Mouse (Mus musculus): ENCODE results near the gene Rhov.
A peak's percentile ranks its signal among the peaks of the same experiment; 100 is the strongest.

Rhov gene

GRCm38 (mm10) chr2:119289014-119289416 is 17.9 kb upstream of the Rhov start:
- DNase-seq (ENCODE audit: low spot score): no peak

- peak; percentile 98 for DNase-seq (ENCODE audit: low spot score)
These were observed 17.3 kb upstream of the Rhov start, which contains the start of gene Vps18 for GRCm38 (mm10) chr2:119288270-119288882. Vps18 (plus strand) TSS chr2:119288740.

DNA sequence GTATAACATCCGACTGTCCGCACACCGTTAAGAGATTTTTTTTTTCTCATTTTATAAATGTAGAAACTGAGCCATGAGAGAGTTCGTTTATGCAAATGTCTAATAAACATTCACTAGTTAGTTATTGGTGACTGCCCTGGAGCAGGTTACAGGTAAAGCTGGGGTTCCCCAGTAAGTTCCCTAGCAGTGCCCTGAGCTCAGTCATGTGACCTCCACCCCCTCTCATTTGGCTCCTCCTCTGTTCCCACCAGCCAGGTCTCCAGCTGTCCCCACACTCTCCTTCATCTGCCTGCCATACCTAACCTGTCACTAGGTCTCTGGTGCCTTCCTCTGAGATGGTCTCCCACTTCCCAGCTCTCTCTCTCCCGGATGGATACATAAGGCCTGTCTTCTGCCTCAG is 16.3 kb upstream of the Rhov start:
- DNase-seq (ENCODE audit: low spot score): no peak

- no peak for DNase-seq (ENCODE audit: low spot score)
These were observed 11.0 kb upstream of the Rhov start for GRCm38 (mm10) chr2:119281899-119282565.

GRCm38 (mm10) chr2:119277810-119278209 is 6.7 kb upstream of the Rhov start:
- DNase-seq (ENCODE audit: low spot score): no peak

GRCm38 (mm10) chr2:119276926-119277325 is 5.9 kb upstream of the Rhov start:
- DNase-seq (ENCODE audit: low spot score): no peak

DNA sequence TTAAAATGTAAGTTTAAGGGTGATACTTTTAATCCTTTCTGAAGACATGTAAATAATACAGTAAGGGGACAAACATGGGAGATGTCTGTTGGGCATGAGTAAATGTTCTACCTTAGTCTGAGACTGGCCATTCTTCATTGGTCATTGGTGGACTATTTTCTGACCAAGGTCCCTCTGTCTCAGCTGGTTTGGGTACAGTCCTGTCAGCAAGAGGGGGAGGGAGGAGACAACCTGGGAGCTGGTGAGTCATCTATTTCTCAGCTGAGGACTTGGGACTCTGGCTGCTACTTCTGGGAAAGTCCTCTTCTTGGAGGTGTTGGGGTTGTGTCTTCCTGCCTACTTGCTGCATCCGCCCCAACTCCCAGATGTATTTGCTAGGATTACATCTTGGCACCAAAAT is 3.1 kb upstream of the Rhov start:
- DNase-seq (ENCODE audit: low spot score): no peak

- no peak for DNase-seq (ENCODE audit: low spot score)
These were observed 808 bp downstream of the Rhov start for GRCm38 (mm10) chr2:119270286-119270642.

DNA sequence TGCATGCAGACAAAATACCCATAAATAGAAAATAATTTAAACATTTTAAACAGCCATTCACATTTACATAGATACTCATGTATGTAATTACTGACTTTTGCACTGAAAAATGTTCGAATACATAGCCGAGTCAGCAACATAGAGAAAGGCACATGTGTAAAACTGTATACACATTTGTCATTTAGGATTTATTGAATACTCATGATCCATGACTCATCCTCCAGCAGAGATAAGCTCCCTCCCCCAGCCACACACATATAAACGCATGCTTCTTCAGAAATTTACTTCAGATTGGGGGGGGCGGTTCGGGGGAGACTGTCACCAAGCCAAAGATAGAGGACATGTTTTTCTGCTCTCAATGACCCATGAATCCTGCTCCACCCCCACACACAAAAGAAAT is 7.3 kb downstream of the Rhov start:
- DNase-seq (ENCODE audit: low spot score): no peak

- no peak for DNase-seq (ENCODE audit: low spot score)
These were observed 8.1 kb downstream of the Rhov start for GRCm38 (mm10) chr2:119262978-119263377.

GRCm38 (mm10) chr2:119261326-119261725 is 9.7 kb downstream of the Rhov start:
- no peak for DNase-seq (ENCODE audit: low spot score)

DNA sequence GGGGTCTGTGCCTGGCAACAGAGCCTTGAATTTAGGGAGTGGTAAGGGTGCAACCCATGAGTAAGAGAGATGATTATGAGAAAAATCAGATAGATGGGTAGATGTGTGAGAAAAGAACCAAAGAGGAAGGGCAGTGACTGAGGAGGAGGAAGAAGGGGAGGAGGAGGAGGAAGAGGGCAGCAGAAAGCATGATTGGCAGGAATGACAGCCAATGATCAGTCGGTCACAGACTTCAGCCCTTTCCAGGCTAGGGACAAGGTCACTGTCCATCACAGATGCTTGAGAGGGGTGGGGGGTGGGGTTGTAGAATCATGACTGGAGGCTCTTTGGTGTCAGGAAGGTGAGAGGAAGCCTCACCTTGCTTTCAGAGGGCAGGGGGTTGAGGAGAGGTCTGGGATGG is 10.6 kb downstream of the Rhov start:
- no peak for DNase-seq (ENCODE audit: low spot score)

- no peak for DNase-seq (ENCODE audit: low spot score)
These were observed 16.1 kb downstream of the Rhov start for GRCm38 (mm10) chr2:119254976-119255375.

DNA sequence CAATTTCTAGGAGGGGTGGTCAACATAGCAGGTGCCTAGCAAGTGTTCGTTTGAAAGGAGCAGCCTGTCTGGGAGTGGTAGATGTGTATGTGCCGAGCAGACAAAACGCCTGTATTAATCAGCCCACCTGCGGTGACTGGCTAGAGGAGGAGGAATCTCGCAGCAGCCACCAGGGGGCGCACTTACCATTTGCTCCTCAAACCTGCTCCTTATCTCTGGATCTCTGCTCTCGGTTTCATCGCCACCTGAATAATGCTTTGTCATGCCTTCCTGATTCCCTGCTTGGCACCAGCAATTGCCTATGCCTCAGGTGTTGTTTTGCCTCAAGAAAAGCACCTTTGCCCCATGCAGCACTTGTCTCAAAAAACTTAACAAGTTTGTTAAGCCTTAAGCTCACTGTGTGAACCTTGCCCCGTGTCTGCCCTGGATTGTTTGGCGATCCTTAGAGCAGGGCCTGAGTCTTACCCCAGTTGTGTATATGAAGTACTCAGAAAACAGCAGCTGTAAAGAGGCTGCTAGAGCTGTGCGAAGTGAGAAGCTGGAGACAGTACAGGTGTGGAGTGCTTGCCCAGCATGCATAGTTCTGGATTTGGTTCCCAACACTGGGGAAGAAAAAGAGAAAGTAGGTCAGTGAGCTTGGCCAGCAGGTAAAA is 20.1 kb downstream of the Rhov start:
- peak; percentile 81 for DNase-seq (ENCODE audit: low spot score)

DNA sequence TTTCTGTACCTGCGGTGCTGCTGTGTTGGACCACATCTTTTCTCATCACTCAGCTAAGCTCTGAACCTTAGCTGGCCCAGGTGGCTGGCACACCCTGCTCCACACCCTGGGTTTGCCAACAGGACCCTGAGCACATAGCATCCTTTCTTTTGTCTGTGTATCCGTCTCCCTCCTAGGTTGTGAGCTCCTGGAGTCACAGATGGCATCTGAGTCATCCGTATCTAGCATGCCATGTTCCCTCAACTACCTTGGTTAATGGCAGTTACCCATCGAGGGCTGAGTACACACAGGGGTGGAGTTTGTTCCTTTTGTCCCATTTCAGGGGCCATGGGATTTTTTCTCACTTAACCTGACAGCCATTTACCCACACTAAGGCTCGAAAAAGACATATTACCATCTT is 20.7 kb downstream of the Rhov start:
- no peak for DNase-seq (ENCODE audit: low spot score)

- no peak for DNase-seq (ENCODE audit: low spot score)
These were observed 21.4 kb downstream of the Rhov start for GRCm38 (mm10) chr2:119249592-119250061.

DNA sequence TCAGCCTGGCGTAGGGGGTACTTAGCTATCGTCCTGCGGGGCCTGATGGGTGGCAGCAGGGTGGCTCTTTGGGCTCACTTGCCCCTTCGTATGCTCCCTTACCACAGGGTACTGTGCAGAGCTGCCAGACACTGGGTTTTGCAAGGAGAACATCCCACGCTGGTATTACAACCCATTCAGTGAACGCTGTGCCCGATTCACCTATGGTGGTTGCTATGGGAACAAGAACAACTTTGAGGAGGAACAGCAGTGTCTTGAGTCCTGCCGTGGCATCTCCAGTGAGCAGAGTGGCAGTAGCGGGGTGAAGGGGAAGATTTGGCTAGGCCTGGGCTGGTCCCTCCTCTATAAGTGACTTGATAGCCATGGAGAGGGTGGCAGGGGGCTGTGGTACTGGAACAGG is 23.2 kb downstream of the Rhov start:
- no peak for DNase-seq (ENCODE audit: low spot score)

DNA sequence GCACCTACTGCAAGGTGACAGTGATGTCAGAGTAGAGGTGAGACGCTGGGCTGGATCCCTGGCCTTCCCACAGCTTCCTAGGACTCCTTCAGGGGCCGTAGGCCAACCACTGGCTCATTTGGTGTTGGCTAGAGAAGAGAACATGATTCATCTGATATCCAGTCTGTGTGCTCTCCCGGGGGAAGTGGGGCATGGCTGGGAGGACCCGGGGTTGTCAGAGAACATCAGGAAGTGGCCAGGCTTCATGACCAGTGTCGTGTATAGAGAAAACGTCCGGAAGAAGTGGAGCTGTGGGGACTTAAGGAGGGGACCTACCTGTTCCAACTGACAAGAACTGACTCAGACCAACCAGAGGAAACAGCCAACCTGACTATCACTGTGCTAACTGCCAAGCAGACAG is 25.8 kb downstream of the Rhov start:
- no peak for DNase-seq (ENCODE audit: low spot score)

DNA sequence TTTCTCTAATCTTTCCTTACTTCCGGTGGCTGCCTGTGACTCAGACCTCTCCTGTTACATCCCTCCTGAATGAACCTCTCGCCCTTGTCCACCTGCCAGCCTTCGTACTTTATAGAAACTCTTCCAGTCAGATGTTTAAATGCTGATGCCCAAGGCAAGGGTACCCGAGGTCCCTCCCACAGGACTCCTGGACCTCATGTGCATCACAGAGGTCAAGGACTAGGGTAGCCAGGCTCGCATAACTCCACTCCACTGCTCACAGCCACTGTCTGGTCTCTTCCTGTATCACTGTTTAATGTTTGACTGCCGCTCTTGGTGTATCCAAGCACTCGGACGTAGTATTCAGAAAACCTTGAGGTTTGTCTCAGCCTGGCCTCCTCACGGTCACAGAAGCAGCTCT is 28.5 kb downstream of the Rhov start:
- DNase-seq (ENCODE audit: low spot score): no peak

DNA sequence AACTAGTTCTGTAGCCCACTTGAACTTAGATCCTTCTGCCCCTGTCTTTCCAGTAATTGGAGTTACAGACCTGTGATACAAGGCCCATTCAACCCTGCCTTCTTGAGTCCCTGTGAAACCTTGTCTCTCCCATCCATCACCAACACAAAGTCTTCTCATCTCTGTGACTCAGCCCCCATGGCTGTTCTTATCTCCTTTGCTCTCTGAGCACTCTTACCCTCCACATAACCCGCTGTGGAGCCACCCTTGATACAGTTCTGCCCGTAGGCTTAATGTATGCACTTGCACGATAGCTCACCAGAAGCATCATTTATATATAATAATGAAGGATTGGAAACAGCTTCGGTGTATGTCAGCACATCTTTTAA is 30.3 kb downstream of the Rhov start:
- DNase-seq (ENCODE audit: low spot score): no peak

- DNase-seq (ENCODE audit: low spot score): no peak
These were observed 30.8 kb downstream of the Rhov start for GRCm38 (mm10) chr2:119240075-119240818.

GRCm38 (mm10) chr2:119238671-119239070 is 32.4 kb downstream of the Rhov start:
- no peak for DNase-seq (ENCODE audit: low spot score)

DNA sequence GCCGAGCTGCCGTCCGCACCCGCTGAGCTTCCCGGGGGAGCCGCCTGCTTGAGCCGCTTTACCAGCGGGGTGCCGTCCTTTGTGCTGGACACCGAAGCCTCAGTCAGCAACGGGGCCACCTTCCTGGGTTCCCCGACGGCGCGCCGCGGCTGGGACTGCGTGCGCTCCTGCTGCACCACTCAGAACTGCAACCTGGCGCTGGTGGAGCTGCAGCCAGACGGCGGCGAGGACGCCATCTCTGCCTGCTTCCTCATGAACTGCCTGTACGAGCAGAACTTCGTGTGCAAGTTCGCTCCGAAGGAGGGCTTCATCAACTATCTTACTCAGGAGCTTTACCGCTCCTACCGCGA is 33.2 kb downstream of the Rhov start:
- no peak for DNase-seq (ENCODE audit: low spot score)
